Mouse (Mus musculus): ENCODE measurements around the gene Cdc37. TPM values are rescaled to one million over a fixed set of nuclear protein-coding genes. Genes with fewer than 3 reads are reported as not detected.

The Cdc37 gene
- 238 and 347 TPM in 2 replicates for total RNA-seq (2017)

DNA sequence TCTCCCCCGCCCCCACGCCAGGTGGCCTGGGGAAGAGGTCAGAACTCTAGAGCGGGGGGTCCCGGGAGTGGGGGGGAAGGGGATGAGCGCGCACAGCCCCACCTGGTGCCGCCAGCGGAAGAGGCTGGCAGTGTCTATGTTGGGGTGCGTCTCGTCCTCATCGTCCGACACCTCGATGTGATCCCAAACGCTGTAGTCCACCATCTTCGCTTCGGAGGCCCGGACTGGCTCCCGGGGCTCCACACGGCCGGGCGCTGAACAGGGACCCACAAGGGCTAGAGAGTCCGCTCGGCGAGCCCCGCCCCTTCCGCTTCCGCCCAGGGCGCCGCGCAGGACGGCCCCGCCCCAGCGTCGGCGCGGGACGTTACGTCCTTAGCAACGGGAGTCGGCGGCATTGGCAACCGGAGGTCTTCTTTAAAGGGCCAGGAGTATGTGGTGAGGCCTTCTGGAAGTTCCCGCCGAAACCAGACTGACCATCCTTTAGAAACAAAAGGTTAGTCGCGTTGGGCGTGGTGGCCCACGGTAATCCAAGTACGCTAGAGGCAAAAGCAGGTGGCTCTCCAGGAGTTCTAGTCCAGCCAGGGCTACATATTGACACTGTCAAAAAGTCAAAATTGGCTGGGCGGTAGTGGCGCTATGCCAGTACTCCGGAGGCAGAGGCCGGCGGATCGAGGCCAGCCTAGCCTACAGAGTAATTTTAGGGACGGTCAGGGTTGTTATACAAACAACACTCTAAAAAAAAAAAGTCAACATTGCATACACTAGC is at the start of gene Cdc37:
TSS of gene Cdc37 (minus strand) at position 329 of the 766 bp plus-strand sequence.
- ATAC-seq (replicated peaks in 1 of 2; ENCODE audit: insufficient read depth in 1 of 2, low FRiP score in 2 of 2, low TSS enrichment in 1 of 2, low read depth in 1 of 2, poor library complexity in 2 of 2, severe bottlenecking in 2 of 2) = peak; percentile 61 to 77

- no peak for ATAC-seq (replicated peaks in 1 of 2; ENCODE audit: insufficient read depth in 1 of 2, low FRiP score in 2 of 2, low TSS enrichment in 1 of 2, low read depth in 1 of 2, poor library complexity in 2 of 2, severe bottlenecking in 2 of 2)
Observed at GRCm38 (mm10) chr9:21198960-21199359, 49.2 kb upstream of the Cdc37 start.

GRCm38 (mm10) chr9:21197981-21198380 is 48.2 kb upstream of the Cdc37 start:
- ATAC-seq (replicated peaks in 1 of 2; ENCODE audit: insufficient read depth in 1 of 2, low FRiP score in 2 of 2, low TSS enrichment in 1 of 2, low read depth in 1 of 2, poor library complexity in 2 of 2, severe bottlenecking in 2 of 2) = no peak

- no peak for ATAC-seq (replicated peaks in 1 of 2; ENCODE audit: insufficient read depth in 1 of 2, low FRiP score in 2 of 2, low TSS enrichment in 1 of 2, low read depth in 1 of 2, poor library complexity in 2 of 2, severe bottlenecking in 2 of 2)
Observed at GRCm38 (mm10) chr9:21196521-21197433, 47.0 kb upstream of the Cdc37 start.

GRCm38 (mm10) chr9:21195736-21196505 is 46.1 kb upstream of the Cdc37 start:
- 0 out of 4 replicates have a peak, but pooled peaks of 1 of the 2 experiments have one; percentile 37 for ATAC-seq (replicated peaks in 1 of 2; ENCODE audit: insufficient read depth in 1 of 2, low FRiP score in 2 of 2, low TSS enrichment in 1 of 2, low read depth in 1 of 2, poor library complexity in 2 of 2, severe bottlenecking in 2 of 2)

DNA sequence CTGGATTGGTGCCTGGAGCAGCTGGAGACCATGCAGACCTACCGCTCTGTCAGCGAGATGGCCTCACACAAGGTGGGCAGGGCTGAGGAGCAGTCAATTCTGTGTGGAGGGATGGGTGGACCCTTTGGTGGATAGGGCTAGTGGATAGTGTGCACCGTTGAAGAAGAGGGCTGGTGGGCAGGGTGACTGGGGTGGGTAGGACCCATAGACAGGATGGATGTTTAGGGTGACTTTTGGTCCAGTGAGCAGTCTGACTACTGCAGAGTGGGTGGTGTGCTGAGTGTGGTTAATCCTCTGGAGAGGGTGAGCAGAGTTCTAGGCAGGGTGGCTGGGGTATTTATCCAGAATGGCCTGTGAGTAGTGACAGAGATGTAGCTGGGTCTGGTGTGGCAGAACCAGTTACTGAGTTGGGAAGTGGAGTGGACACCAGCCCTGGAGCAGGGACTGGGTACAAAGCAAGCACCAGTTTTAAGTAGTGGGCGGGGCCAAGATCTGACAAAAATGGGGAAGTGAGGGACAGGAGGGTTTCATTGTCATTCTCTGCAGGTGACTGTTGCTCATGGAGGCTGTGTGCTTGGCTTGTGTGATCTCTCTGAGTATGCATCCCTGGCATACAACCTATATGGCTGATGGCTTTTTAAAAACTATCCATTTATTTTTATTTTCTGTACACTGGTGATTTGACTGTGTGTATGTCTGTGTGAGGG is 45.2 kb upstream of the Cdc37 start:
- ATAC-seq (replicated peaks in 1 of 2; ENCODE audit: insufficient read depth in 1 of 2, low FRiP score in 2 of 2, low TSS enrichment in 1 of 2, low read depth in 1 of 2, poor library complexity in 2 of 2, severe bottlenecking in 2 of 2) = peak; percentile 41 to 44; a peak in 2 of 4 replicates

- ATAC-seq (replicated peaks in 1 of 2; ENCODE audit: insufficient read depth in 1 of 2, low FRiP score in 2 of 2, low TSS enrichment in 1 of 2, low read depth in 1 of 2, poor library complexity in 2 of 2, severe bottlenecking in 2 of 2) = no peak
Observed at GRCm38 (mm10) chr9:21193786-21194185, 44.0 kb upstream of the Cdc37 start.

DNA sequence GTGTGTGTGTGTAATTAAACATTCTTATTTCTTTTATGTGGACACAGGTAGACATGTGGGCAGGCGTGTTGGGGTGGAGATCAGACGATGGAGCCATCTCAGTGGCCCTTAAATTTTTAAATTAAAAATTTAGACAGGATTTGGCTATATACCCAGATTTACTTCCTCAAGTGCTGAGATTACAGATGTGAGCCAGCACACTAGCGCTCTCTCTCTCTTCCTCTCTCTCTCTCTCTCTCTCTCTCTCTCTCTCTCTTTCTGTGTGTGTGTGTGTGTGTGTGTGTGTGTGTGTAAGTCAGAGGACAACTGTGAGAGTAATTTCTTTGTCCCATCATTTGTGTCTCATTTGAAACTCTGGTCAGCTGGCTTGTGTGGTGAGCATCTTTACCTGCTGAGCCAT is 40.9 kb upstream of the Cdc37 start:
- ATAC-seq (replicated peaks in 1 of 2; ENCODE audit: insufficient read depth in 1 of 2, low FRiP score in 2 of 2, low TSS enrichment in 1 of 2, low read depth in 1 of 2, poor library complexity in 2 of 2, severe bottlenecking in 2 of 2) = no peak

DNA sequence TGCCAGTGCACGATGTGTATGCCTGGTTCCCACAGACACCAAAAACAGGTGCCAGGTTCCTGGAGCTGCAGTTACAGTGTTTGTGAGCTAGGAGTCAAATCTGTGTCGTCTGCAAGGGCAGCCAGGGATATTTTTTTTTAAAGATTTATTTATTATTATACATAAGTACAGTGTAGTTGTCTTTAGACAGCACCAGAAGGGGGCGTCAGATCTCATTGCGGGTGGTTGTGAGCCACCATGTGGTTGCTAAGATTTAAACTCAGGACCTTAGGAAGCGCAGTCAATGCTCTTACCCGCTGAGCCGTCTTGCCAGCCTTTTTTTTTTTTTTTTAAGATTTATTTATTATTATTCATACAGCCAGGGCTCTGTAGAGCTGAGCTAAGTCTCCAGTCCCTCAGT is 40.1 kb upstream of the Cdc37 start:
- ATAC-seq (replicated peaks in 1 of 2; ENCODE audit: insufficient read depth in 1 of 2, low FRiP score in 2 of 2, low TSS enrichment in 1 of 2, low read depth in 1 of 2, poor library complexity in 2 of 2, severe bottlenecking in 2 of 2) = no peak

- no peak for ATAC-seq (replicated peaks in 1 of 2; ENCODE audit: insufficient read depth in 1 of 2, low FRiP score in 2 of 2, low TSS enrichment in 1 of 2, low read depth in 1 of 2, poor library complexity in 2 of 2, severe bottlenecking in 2 of 2)
Observed at GRCm38 (mm10) chr9:21185436-21185835, 35.7 kb upstream of the Cdc37 start.

GRCm38 (mm10) chr9:21184733-21185132 is 35.0 kb upstream of the Cdc37 start:
- ATAC-seq (replicated peaks in 1 of 2; ENCODE audit: insufficient read depth in 1 of 2, low FRiP score in 2 of 2, low TSS enrichment in 1 of 2, low read depth in 1 of 2, poor library complexity in 2 of 2, severe bottlenecking in 2 of 2) = no peak

DNA sequence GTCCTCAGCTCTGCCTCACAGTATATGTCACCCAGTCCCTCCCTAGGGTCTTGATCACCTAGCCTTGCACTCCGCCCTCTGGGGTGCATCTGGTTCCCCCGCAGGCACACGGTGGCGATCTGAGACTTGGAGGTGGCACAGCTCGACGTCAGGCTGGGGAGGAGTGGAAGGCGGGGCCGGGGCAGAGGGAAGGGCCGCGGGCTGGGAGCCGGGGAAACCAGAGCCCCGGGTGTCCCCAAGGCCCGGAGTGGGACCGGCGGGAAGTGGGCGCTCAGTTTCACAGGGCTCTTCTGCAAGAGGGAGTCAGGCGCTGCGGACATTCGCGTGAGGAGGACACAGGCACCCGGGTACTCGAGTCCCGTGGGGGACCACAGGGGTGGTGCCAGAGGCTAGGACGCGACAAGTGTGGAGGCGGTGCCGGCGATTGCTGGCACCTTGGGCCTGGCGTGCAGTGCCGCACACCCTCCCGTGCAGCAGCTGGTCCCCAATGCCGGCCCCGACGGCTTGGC is 34.2 kb upstream of the Cdc37 start:
- peak; percentile 81 to 85 for ATAC-seq (replicated peaks in 1 of 2; ENCODE audit: insufficient read depth in 1 of 2, low FRiP score in 2 of 2, low TSS enrichment in 1 of 2, low read depth in 1 of 2, poor library complexity in 2 of 2, severe bottlenecking in 2 of 2)

GRCm38 (mm10) chr9:21183421-21183820 is 33.6 kb upstream of the Cdc37 start:
- ATAC-seq (replicated peaks in 1 of 2; ENCODE audit: insufficient read depth in 1 of 2, low FRiP score in 2 of 2, low TSS enrichment in 1 of 2, low read depth in 1 of 2, poor library complexity in 2 of 2, severe bottlenecking in 2 of 2) = peak; percentile 29 to 59; a peak in 2 of 4 replicates

DNA sequence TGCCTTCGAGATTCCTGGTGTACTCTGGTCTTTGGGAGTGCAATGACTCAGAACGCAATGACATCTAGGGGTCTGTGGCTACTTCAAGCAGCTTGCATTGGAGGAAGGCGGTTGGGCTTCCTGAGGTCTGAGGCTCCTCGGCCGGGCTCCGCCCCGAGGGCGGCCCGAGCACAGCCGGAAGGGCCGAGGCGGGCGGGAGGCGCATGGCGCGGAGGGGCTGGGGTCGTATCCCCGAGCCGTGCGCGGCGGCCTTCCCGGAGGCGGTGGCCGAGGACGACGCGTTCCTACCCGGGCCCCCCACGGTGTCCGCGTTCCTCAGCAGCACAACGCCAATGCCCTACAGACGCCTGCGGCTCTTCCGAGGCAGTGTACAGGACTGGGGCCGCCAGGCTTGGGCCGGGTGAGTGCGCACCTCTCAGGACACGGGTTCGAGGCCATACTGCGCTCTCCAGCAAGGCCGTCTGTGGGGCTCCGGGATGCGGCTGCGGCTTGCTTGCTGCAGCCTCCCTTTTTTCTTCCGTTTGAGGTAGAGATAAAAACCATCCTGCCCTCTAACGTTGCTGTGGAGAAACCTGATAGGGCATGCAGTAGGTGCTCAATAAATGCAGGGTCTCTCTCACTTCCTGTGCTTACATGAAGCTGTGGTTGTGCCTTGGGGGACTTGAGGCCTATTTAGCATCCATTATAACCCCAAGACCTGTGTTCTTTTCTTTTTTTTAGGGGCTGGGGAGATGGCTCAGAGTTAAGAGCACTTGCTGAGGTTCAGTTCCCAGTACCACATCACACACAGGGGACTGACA is 31.8 kb upstream of the Cdc37 start:
- no peak for ATAC-seq (replicated peaks in 1 of 2; ENCODE audit: insufficient read depth in 1 of 2, low FRiP score in 2 of 2, low TSS enrichment in 1 of 2, low read depth in 1 of 2, poor library complexity in 2 of 2, severe bottlenecking in 2 of 2)

GRCm38 (mm10) chr9:21180841-21181240 is 31.1 kb upstream of the Cdc37 start:
- no peak for ATAC-seq (replicated peaks in 1 of 2; ENCODE audit: insufficient read depth in 1 of 2, low FRiP score in 2 of 2, low TSS enrichment in 1 of 2, low read depth in 1 of 2, poor library complexity in 2 of 2, severe bottlenecking in 2 of 2)

- ATAC-seq (replicated peaks in 1 of 2; ENCODE audit: insufficient read depth in 1 of 2, low FRiP score in 2 of 2, low TSS enrichment in 1 of 2, low read depth in 1 of 2, poor library complexity in 2 of 2, severe bottlenecking in 2 of 2) = no peak
Observed at GRCm38 (mm10) chr9:21180402-21180801, 30.6 kb upstream of the Cdc37 start.
